Mouse (Mus musculus): ENCODE data around the gene Qsox1. TPM values are rescaled to one million over a fixed set of nuclear protein-coding genes. Genes with fewer than 3 reads are reported as not detected.

The Qsox1 gene
- polyA plus RNA-seq, 1 experiment from 2014 or later = 31.8 TPM

DNA sequence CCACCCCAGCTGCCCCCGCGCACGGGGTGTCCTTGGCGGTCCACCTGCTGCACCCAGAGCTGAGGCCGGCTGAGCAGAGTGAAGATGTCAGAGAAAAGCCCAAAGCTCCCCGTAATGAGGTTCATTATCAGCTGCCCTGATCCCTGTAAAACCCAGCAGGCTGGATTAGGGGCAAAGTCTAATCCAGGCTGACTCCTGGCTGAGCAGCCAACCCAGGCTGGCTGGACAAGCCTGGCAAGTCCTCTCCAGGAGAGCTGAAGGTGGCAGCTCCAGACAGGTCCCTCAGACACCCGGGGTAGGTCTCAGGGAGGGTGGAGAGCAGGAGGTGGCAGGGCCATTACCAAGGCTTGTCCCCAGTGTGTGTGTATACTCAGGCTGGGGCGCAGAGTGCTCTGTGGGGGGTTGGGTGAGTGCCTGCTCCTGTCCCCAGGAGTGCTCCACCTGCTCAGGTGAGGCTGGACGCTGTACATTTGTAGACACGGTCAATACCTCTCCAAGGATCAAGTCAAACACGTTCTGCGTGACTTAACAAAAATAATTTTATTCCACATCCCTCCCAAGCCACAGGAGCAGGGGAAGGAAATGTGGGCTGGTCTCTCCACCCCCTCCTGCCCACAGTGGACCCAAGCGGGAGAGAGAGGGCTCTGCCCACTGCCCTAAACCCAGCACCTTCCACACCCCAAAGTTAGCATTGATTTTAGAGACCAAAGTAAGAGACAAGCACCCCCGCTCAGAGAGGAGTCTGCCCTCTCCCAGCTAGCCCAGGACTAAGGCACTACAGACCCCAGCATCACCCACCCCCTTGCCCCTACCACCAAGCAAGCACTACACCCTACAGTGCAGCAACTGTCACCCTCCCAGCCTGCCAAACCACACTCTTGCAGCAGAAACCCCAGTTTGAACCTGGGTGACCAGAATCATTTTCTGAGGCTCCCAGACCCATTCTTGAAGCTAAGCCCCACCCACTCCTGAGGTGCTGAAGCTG, 34.8 kb downstream of the Qsox1 start:
- Histone ChIP-seq H3K4me1 (replicated peaks) (no peaks in the 10 kb centered on the region; the same call in 1 of the 2 replicates), H3K27me3 (no peaks in the 10 kb centered on the region), H3K4me2 (no peak overlapping the region), H3K9ac (no peak overlapping the region), H3K36me3 (replicated peaks) (peaks cover 27% of the 10 kb centered on the region), H3K4me3 (replicated peaks) (no peak overlapping the region), H3K27ac (replicated peaks) (no peak overlapping the region), H3K9me3 (replicated peaks) (no peaks in the 10 kb centered on the region)
- WGBS (ENCODE audit: insufficient replicate concordance) = 51% methylated on average over 14 of the region's 14 CpGs
- ATAC-seq (ENCODE audit: insufficient read depth) = peak; percentile 26; the same call in 1 of the 2 replicates

DNA sequence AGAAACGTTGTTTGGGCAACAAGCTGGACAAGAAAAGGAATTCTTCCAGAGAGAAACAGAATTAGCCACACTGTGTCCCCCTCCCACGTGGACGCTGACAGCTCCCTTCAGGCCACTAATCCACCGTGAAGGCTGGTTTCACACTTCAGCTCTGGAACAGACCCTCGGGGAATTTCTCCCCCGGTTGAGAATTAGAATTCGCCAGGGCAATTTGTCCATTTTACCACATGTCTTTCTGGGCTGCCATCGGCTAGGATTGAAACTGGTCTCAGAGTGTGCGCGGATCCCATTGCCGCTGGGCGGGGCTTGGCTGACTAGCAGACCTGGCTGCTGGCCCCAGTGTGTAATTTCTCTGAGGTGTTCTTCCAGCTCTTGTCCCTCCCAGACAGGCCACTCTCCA, 53.5 kb downstream of the Qsox1 start:
- Histone ChIP-seq H3K36me3 (replicated peaks) (no peaks in the 10 kb centered on the region), H3K4me2 (no peak overlapping the region), H3K27me3 (no peaks in the 10 kb centered on the region), H3K9me3 (replicated peaks) (no peaks in the 10 kb centered on the region), H3K4me3 (replicated peaks) (no peak overlapping the region), H3K9ac (no peak overlapping the region), H3K27ac (replicated peaks) (no peak overlapping the region), H3K4me1 (replicated peaks) (no peaks in the 10 kb centered on the region)
- ATAC-seq (ENCODE audit: insufficient read depth) = no peak
- 67% methylated on average over 12 of the region's 12 CpGs for WGBS (ENCODE audit: insufficient replicate concordance)

DNA sequence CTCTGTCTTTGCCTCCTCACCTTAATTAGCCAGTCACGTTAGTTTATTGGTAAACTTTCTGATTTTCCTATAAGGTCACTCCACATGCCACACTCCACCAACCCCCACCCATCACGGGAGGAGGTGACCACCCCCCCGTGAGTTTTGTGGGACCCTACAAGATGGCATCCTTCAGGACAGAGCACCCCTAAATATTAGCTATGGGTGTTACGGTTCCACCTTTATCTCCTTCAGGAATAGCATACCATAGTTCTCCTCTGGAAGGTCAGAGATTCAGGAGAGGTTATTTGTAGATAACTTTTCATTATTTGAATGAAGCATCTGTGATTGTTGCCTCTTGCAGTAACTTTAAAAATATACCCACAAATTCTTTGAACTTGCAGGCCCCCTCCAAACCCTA, 54.0 kb downstream of the Qsox1 start:
- H3K27ac ChIP-seq (replicated peaks) = no peak overlapping the region
- ATAC-seq (ENCODE audit: insufficient read depth) = no peak

DNA sequence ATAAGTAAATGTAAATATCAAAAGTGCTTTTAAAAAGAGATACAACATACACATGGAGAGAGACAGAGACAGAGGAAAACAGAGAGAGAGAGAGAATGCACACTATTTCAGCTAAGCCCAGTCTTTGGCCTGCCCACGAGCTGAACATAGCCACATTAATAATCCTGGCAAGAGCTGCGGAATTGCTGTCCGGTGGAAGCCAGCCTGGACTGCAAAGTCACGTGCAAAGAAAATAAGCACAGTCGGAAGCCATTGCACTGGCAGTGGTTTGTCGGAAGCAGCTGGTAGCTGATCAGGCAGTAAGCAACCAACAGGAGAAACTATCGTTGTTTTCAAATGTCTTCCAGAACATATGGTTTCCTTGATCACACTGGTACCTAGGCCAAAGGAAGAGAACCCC, 55.1 kb downstream of the Qsox1 start:
- Histone ChIP-seq H3K4me3 (replicated peaks) (no peak overlapping the region), H3K9me3 (replicated peaks) (no peaks in the 10 kb centered on the region)
- ATAC-seq (ENCODE audit: insufficient read depth) = no peak

More for the DNA sequence above, 54.0 kb downstream of the Qsox1 start:
- H3K9ac ChIP-seq = no peak overlapping the region
- no peak overlapping the region for H3K4me3 ChIP-seq (replicated peaks)
- H3K27me3 ChIP-seq = 0 out of 2 replicates have a peak, but pooled peaks cover under 1% of the 10 kb centered on the region
- H3K36me3 ChIP-seq (replicated peaks) = no peaks in the 10 kb centered on the region
- WGBS (ENCODE audit: insufficient replicate concordance) = 68% methylated on average over 4 of the region's 4 CpGs
- no peaks in the 10 kb centered on the region for H3K9me3 ChIP-seq (replicated peaks)
- no peak overlapping the region for H3K4me2 ChIP-seq
- no peaks in the 10 kb centered on the region for H3K4me1 ChIP-seq (replicated peaks)

DNA sequence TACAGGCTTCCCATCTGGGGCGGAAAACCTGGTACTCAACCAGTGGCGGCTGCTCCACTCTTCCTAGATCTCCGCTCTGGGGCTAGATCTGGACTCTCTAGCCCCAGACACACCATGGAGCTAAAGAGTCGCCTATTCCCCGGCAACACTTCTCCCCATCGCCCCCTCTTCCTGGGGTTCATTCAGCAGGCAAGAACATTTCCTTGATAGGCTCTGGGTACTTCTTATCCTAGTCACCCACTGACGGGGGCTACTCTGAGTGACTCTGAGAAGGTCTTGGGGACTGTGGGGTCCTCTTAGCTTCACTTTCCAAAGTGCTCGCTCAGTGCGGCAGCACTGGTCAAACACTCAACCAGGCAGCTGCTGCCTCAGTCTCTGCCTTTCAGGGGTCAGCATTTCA, 59.3 kb downstream of the Qsox1 start:
- WGBS (ENCODE audit: insufficient replicate concordance) = 53% methylated on average over 9 of the region's 9 CpGs
- no peaks in the 10 kb centered on the region for H3K4me1 ChIP-seq (replicated peaks)
- no peak overlapping the region for H3K4me3 ChIP-seq (replicated peaks)
- H3K27me3 ChIP-seq = peaks cover 51% of the 10 kb centered on the region
- H3K36me3 ChIP-seq (replicated peaks) = no peaks in the 10 kb centered on the region
- no peak overlapping the region for H3K27ac ChIP-seq (replicated peaks)
- no peak overlapping the region for H3K4me2 ChIP-seq
- ATAC-seq (ENCODE audit: insufficient read depth) = no peak
- H3K9me3 ChIP-seq (replicated peaks) = no peaks in the 10 kb centered on the region
- no peak overlapping the region for H3K9ac ChIP-seq

More for the DNA sequence above, 55.1 kb downstream of the Qsox1 start:
- Histone ChIP-seq H3K36me3 (replicated peaks) (no peaks in the 10 kb centered on the region), H3K27ac (replicated peaks) (no peak overlapping the region), H3K9ac (no peak overlapping the region), H3K27me3 (peaks cover 9% of the 10 kb centered on the region), H3K4me2 (no peak overlapping the region), H3K4me1 (replicated peaks) (no peaks in the 10 kb centered on the region)
- 67% methylated on average over 7 of the region's 7 CpGs for WGBS (ENCODE audit: insufficient replicate concordance)

DNA sequence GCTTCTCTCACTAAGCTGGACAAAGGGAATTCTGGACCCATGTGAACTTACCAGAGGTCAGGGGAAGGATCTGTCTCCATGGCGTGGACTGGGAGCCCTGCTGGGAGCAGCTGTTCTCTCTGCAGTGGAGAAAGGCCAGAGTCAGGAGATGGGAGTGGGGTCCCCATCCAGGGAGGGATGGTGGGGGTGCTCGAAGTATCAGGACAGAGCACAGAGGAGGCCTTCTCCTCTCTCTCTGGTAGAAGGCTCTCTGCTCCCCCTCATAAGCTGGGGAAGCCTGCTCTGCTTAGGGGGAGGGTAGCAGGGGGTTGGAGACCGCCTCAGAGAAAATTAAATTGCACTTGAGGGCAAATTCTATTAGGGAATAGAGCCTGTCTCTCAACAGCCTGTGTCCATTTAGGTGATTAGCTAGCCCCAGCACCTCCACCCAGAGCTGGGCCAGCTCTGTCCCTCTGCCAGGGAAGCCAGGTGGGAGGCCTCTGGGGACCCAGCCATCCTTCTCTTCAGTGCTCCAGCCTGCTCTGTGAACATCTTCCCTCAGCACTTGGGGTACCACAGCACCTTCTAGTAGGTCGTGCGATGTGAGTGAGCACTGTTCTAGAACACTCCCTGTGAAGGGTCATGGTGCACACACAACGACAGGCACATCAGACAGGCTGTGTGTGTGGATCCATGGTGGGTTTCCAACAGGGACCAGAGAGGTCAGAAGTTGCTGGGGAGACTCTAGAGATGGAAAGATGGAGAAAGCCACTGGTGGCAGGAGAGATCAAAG, 61.0 kb downstream of the Qsox1 start, which contains the start of gene Lhx4:
TSS of gene Lhx4 (minus strand) at position 201 of the 772 bp plus-strand sequence.
- no peak for ATAC-seq (ENCODE audit: insufficient read depth)
- no peak within 1 kb of the TSS for H3K9ac ChIP-seq
- H3K27me3 ChIP-seq = peaks cover 68% of the 10 kb centered on the region
- no peak within 1 kb of the TSS for H3K27ac ChIP-seq (replicated peaks)
- WGBS (ENCODE audit: insufficient replicate concordance) = 44% methylated on average over 6 of the region's 6 CpGs
- H3K4me3 ChIP-seq (replicated peaks) = no peak within 1 kb of the TSS
- H3K4me2 ChIP-seq = no peak within 1 kb of the TSS
- no peaks in the 10 kb centered on the region for H3K9me3 ChIP-seq (replicated peaks)
- no peaks in the 10 kb centered on the region for H3K36me3 ChIP-seq (replicated peaks)
- H3K4me1 ChIP-seq (replicated peaks) = no peaks in the 10 kb centered on the region

DNA sequence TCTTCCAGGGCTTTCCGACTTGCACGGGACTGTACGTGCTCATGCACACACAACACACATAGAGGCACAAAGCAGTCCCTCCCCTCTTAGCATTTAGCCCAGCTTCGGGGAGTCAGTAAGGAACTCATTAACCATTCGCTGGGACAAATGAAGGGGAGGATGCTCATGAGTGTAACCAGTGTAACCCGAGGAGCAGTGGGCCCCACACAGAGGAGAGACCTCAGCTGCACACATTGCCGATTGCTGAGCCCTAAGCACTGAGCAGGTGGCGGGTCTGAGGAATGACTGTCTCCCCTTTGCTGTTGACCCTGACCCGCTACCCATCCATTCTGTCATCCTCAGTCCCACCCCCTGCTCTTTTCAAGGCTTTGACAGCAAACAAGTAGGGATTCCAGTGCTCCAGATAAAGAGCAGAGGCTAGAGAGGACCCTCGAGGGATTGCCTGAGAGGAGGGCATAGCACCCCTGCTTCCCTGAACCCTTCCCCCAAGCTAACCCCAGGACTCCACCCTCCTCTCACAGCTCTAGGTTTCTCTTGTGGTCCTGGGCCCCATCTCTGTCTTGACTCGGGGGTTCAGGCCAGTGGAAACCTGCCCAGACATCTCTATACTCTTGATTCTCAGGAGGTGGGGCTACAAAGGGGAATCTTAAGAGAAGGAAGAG, 62.0 kb downstream of the Qsox1 start:
- no peaks in the 10 kb centered on the region for H3K4me1 ChIP-seq (replicated peaks)
- no peak overlapping the region for H3K4me2 ChIP-seq
- H3K9ac ChIP-seq = no peak overlapping the region
- H3K4me3 ChIP-seq (replicated peaks) = no peak overlapping the region
- no peak for ATAC-seq (ENCODE audit: insufficient read depth)
- no peak overlapping the region for H3K27ac ChIP-seq (replicated peaks)
- 28% methylated on average over 11 of the region's 11 CpGs for WGBS (ENCODE audit: insufficient replicate concordance)
- H3K27me3 ChIP-seq = peaks cover 79% of the 10 kb centered on the region
- no peaks in the 10 kb centered on the region for H3K36me3 ChIP-seq (replicated peaks)
- H3K9me3 ChIP-seq (replicated peaks) = no peaks in the 10 kb centered on the region

DNA sequence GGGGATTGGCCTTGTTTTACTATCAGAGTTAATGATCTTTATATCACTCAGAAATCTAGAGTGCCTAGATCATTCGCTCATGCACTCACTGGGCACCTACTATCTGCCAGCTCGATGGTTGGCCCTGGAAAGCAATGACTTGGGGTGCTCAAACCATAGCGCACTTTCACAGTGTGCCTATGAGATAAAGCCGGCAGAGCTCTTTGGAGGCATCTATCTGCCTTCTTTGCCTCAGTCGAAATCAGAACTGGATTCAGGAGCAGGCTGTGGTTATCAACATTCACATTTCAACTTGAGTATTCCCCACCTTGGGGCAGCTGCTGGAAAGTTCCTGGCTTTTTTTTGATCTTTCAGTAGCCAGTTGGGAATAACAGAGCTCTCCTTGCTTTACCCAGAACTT, 64.8 kb downstream of the Qsox1 start:
- H3K9me3 ChIP-seq (replicated peaks) = no peaks in the 10 kb centered on the region
- H3K4me3 ChIP-seq (replicated peaks) = no peak overlapping the region
- H3K36me3 ChIP-seq (replicated peaks) = no peaks in the 10 kb centered on the region
- no peak overlapping the region for H3K9ac ChIP-seq
- WGBS (ENCODE audit: insufficient replicate concordance) = 61% methylated on average over 5 of the region's 5 CpGs
- ATAC-seq (ENCODE audit: insufficient read depth) = no peak
- no peak overlapping the region for H3K4me2 ChIP-seq
- no peak overlapping the region for H3K27ac ChIP-seq (replicated peaks)
- H3K27me3 ChIP-seq = peaks cover 92% of the 10 kb centered on the region
- H3K4me1 ChIP-seq (replicated peaks) = peaks cover under 1% of the 10 kb centered on the region; the same call in 1 of the 2 replicates

DNA sequence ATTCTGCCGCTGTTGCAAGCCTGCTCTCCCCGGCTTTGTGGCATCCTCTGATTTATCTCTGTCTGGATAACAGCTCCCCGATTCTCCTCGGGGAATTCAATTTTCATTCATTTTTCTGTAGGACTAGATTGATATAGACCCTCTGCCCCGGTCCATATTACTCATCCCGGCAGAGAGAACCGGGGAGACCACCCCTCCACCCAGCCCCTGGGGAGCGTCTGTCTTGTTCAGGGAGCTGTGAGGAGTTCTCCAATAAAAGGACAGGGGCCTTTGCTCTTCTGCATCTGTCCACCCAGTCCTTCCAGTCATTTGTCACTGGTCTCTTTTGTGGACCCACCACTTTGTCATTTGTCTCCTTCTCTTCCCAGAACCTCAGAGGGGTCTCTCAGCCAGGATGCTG, 65.7 kb downstream of the Qsox1 start:
- no peak overlapping the region for H3K4me3 ChIP-seq (replicated peaks)
- H3K27ac ChIP-seq (replicated peaks) = no peak overlapping the region
- no peaks in the 10 kb centered on the region for H3K9me3 ChIP-seq (replicated peaks)
- WGBS (ENCODE audit: insufficient replicate concordance) = 17% methylated on average over 8 of the region's 8 CpGs
- no peak overlapping the region for H3K9ac ChIP-seq
- H3K4me2 ChIP-seq = no peak overlapping the region
- H3K27me3 ChIP-seq = peaks cover 94% of the 10 kb centered on the region
- peaks cover 10% of the 10 kb centered on the region for H3K4me1 ChIP-seq (replicated peaks)
- ATAC-seq (ENCODE audit: insufficient read depth) = no peak
- H3K36me3 ChIP-seq (replicated peaks) = no peaks in the 10 kb centered on the region

DNA sequence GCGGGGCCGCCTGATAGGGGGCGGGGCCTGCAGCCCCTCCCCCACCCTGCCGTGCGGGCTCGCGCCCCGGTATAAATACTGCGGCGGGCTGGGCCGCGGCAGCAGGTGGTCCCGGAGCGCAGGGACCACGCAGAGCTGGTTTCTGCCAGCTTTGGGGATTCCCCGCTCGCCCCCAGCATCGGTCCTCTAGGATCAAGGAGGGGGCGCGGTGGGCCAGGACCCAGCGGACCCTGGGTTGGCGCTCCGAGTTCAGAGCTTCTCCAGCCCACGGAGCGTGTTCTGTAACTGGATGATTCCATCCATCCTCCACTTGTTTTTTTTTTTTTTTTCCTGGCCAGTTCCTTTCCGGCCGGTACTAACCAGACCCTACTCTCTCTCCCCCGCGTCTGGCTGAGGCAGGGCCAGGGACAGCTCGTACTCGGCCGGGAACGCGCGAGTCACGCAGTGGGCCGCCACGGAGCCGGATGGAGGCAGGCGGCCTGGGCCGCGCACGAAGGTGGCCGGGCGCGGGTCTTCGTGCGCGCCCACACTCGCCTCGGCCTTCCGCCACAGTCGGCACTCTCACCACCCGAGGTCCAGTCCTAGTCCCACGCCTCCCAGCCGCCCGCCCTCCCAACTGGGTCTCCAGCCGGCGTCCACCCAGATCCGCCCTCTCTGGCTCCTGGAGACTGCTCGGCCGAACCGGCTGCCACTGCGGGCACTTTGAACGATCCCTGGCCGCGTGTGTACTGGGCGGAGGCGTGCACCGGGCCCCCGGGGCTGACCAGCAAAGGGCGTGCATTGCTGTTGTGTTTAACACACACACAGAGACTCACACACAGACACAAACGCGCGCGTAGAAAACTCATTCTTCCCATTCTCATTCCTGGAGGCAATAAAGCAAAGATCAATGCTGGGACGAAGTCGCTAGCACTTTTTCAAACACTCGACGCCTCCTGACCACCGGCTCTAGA, 70.0 kb downstream of the Qsox1 start:
- Histone ChIP-seq H3K9me3 (replicated peaks) (no peaks in the 10 kb centered on the region), H3K27me3 (peaks cover 94% of the 10 kb centered on the region), H3K4me1 (replicated peaks) (peaks cover 24% of the 10 kb centered on the region), H3K9ac (no peak overlapping the region), H3K36me3 (replicated peaks) (no peaks in the 10 kb centered on the region), H3K27ac (replicated peaks) (no peak overlapping the region), H3K4me2 (peak overlapping the region; percentile 70), H3K4me3 (replicated peaks) (peak overlapping the region; percentile 46)
- no peak for ATAC-seq (ENCODE audit: insufficient read depth)
- under 1% methylated on average over 80 of the region's 81 CpGs for WGBS (ENCODE audit: insufficient replicate concordance)
